ENCODE assay signal across 24 mouse cellular contexts in genomic region chr4:63453939-63454513, GRCm38 (mm10).
"Had no signal": no experiment of that assay in that cellular context is flagged by ENCODE, and none has a peak within 500 bp of the region (broad histone marks: within the 10 kb centered on the region; RNA-seq: fewer than 3 reads in every experiment).

No protein-coding gene starts in this region.

- H3K9ac ChIP-seq: heart, embryonic 13.5 days; heart, embryonic 15.5 days; hindbrain, embryonic 13.5 days; hindbrain, embryonic 15.5 days; limb, embryonic 13.5 days; limb, embryonic 15.5 days; liver, embryonic 12.5 days; liver, embryonic 14.5 days had no signal

- ATAC-seq: hindbrain, postnatal 0 days; liver, embryonic 12.5 days had no signal

- H3K4me3 ChIP-seq: heart, adult 2 months; heart, embryonic 13.5 days; heart, embryonic 15.5 days; hindbrain, embryonic 13.5 days; hindbrain, embryonic 15.5 days; layer of hippocampus, adult 2 months; left cerebral cortex, adult 2 months; limb, embryonic 13.5 days; limb, embryonic 15.5 days; liver, embryonic 12.5 days had no signal

- H3K27me3 ChIP-seq: heart, embryonic 13.5 days; heart, embryonic 15.5 days; hindbrain, embryonic 13.5 days; hindbrain, embryonic 15.5 days; limb, embryonic 13.5 days; limb, embryonic 15.5 days; liver, embryonic 12.5 days had no signal

- H3K27ac ChIP-seq: heart, adult 2 months; heart, embryonic 13.5 days; heart, embryonic 15.5 days; hindbrain, embryonic 13.5 days; hindbrain, embryonic 15.5 days; hindbrain, postnatal 0 days; layer of hippocampus, adult 2 months; left cerebral cortex, adult 2 months; limb, embryonic 13.5 days; limb, embryonic 15.5 days; liver, embryonic 12.5 days; liver, embryonic 14.5 days had no signal

- H3K36me3 ChIP-seq: heart, embryonic 15.5 days; hindbrain, embryonic 15.5 days; liver, embryonic 12.5 days had no signal

- H3K4me2 ChIP-seq: heart, embryonic 13.5 days; heart, embryonic 15.5 days; hindbrain, embryonic 13.5 days; hindbrain, embryonic 15.5 days; limb, embryonic 13.5 days; limb, embryonic 15.5 days; liver, embryonic 12.5 days had no signal

- H3K9me3 ChIP-seq: heart, embryonic 15.5 days; hindbrain, embryonic 13.5 days; hindbrain, embryonic 15.5 days; limb, embryonic 15.5 days; liver, embryonic 12.5 days had no signal

- DNase-seq: gastrocnemius, postnatal 14 days; gastrocnemius, postnatal 36 days; heart, adult 11 months; heart, adult 2 months; heart, postnatal 10 days; heart, postnatal 36 days; kidney, adult 11 months; kidney, adult 2 months; kidney, adult 9 months; kidney, postnatal 10 days; kidney, postnatal 25 days; kidney, postnatal 4 days; lung, adult 18-20 months had no signal

- H3K4me1 ChIP-seq: heart, embryonic 15.5 days; liver, embryonic 12.5 days had no signal
